Mouse (Mus musculus): ENCODE results near the gene Vps51. TPM values are rescaled to one million over a fixed set of nuclear protein-coding genes. Genes with fewer than 3 reads are reported as not detected.

The Vps51 gene
- polyA plus RNA-seq, 1 experiment, result not detected

DNA sequence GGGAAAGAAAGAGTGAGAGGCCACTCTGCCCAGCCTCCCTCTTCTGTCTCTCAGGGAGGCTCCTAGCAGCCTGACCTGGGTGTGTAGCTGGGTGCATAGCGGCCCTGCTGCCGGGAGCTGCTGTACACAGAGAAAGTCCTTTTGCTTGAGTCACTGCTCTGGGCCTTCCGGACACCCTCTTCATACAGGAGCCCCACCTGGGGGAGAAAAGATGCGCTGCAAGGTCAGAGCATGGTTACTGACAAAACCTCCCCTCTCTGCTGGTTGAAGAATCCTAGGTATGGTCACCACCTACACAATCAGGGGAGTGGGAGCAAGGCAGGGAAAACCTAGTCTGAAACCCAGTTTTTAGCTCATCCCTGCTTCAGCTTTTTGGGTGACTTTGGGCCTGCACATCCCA is 8.1 kb downstream of the Vps51 start:
- Histone ChIP-seq H3K4me1 (ENCODE audit: control insufficient read depth, insufficient read depth, low read length) (peaks cover 19% of the 10 kb centered on the region), H3K27ac (ENCODE audit: insufficient read depth, low read depth, low read length) (no peak overlapping the region), H3K4me3 (ENCODE audit: insufficient read depth, low read depth, low read length) (no peak overlapping the region)
- 88% methylated on average over 4 of the region's 4 CpGs for WGBS
- no peak for TF ChIP-seq POLR2A (IDR thresholded peaks at IDR 0.05; ENCODE audit: insufficient read depth, low read depth, low read length)
- TF ChIP-seq CTCF (IDR thresholded peaks at IDR 0.05; ENCODE audit: insufficient read depth, low read depth, low read length), result no peak

GRCm38 (mm10) chr19:6067724-6068415 is 9.2 kb downstream of the Vps51 start, which contains the start of gene Tm7sf2:
Tm7sf2 (minus strand) TSS chr19:6068373.
- no peak for TF ChIP-seq CTCF (IDR thresholded peaks at IDR 0.05; ENCODE audit: insufficient read depth, low read depth, low read length)
- 0 out of 2 replicates have a peak, but pooled peaks have one; percentile 38 for TF ChIP-seq POLR2A (IDR thresholded peaks at IDR 0.05; ENCODE audit: insufficient read depth, low read depth, low read length)
- peak within 1 kb of the TSS; percentile 59 for H3K4me3 ChIP-seq (ENCODE audit: insufficient read depth, low read depth, low read length)
- H3K4me1 ChIP-seq (ENCODE audit: control insufficient read depth, insufficient read depth, low read length), result peaks cover 23% of the 10 kb centered on the region
- peak within 1 kb of the TSS; percentile 67 for H3K27ac ChIP-seq (ENCODE audit: insufficient read depth, low read depth, low read length)
- 10% methylated on average over 33 of the region's 33 CpGs for WGBS

GRCm38 (mm10) chr19:6067011-6067723 is 9.9 kb downstream of the Vps51 start:
- Histone ChIP-seq H3K4me3 (ENCODE audit: insufficient read depth, low read depth, low read length) (peak overlapping the region; percentile 59), H3K4me1 (ENCODE audit: control insufficient read depth, insufficient read depth, low read length) (peaks cover 26% of the 10 kb centered on the region), H3K27ac (ENCODE audit: insufficient read depth, low read depth, low read length) (peak overlapping the region; percentile 67)
- WGBS, result under 1% methylated on average over 30 of the region's 30 CpGs
- TF ChIP-seq CTCF (IDR thresholded peaks at IDR 0.05; ENCODE audit: insufficient read depth, low read depth, low read length), result peak; percentile 88
- no peak for TF ChIP-seq POLR2A (IDR thresholded peaks at IDR 0.05; ENCODE audit: insufficient read depth, low read depth, low read length)

DNA sequence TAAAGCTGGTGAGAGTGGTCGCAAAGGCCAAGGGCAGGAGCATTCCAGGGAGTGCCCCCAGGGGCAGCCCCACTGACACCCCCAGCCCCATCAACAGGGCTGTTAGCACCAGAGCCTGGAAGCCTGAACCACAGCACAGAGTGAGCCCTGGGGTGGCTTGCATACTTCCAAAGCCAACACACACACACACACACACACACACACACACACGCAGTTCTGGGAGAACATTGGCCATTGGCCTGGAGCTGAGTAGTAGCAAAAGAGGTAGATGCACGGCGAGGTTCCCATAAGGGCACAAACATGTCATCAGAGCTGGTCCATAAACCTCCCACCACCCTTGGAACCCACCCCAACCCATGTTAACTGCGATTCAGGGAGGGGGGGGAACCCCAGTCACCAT is 10.5 kb downstream of the Vps51 start:
- peak overlapping the region; percentile 59 for H3K4me3 ChIP-seq (ENCODE audit: insufficient read depth, low read depth, low read length)
- WGBS, result 27% methylated on average over 5 of the region's 5 CpGs
- no peak overlapping the region for H3K27ac ChIP-seq (ENCODE audit: insufficient read depth, low read depth, low read length)
- TF ChIP-seq CTCF (IDR thresholded peaks at IDR 0.05; ENCODE audit: insufficient read depth, low read depth, low read length) (no peak), POLR2A (IDR thresholded peaks at IDR 0.05; ENCODE audit: insufficient read depth, low read depth, low read length) (no peak)
- peaks cover 32% of the 10 kb centered on the region for H3K4me1 ChIP-seq (ENCODE audit: control insufficient read depth, insufficient read depth, low read length)

DNA sequence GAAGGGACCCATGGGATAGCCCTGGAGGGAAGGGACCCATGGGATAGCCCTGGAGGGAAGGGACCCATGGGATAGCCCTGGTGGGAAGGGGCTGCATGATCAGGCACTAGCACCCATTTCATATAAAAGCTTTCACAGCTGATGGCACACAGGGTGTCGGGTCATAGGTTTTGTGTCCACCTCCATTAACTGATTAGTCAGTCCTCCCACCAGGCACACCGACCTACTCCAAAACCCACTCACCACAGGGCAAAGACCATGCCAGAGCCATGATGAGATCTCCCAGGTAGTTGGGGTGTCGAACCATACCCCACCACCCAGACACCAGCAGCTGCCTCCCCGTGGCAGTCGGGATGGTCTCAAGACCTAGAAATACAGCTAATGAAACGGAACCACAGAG is 13.9 kb downstream of the Vps51 start:
- peaks cover 33% of the 10 kb centered on the region for H3K4me1 ChIP-seq (ENCODE audit: control insufficient read depth, insufficient read depth, low read length)
- no peak overlapping the region for H3K27ac ChIP-seq (ENCODE audit: insufficient read depth, low read depth, low read length)
- H3K4me3 ChIP-seq (ENCODE audit: insufficient read depth, low read depth, low read length), result no peak overlapping the region
- TF ChIP-seq POLR2A (IDR thresholded peaks at IDR 0.05; ENCODE audit: insufficient read depth, low read depth, low read length) (no peak), CTCF (IDR thresholded peaks at IDR 0.05; ENCODE audit: insufficient read depth, low read depth, low read length) (no peak)
- 94% methylated on average over 6 of the region's 6 CpGs for WGBS

DNA sequence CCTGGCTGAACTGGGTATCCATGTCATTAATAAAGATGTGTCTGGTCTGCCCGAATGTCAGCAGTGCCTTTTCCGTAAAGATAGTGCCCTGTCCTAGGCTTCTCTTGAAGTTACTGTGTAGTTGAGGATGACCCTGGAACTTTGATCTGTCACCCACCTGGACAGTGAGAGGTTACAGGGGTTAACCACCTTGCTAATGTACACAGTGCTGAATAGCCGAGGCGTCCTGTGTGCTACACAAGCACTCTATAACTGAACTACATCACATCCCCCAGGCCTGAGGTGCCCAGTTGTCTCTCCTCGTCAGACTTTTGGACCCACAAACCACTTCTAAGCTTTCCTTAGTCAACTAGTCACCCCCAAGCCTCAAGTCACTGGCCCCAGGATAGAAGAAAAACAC is 14.6 kb downstream of the Vps51 start:
- H3K27ac ChIP-seq (ENCODE audit: insufficient read depth, low read depth, low read length), result no peak overlapping the region
- 60% methylated on average over 5 of the region's 5 CpGs for WGBS
- TF ChIP-seq POLR2A (IDR thresholded peaks at IDR 0.05; ENCODE audit: insufficient read depth, low read depth, low read length) (no peak), CTCF (IDR thresholded peaks at IDR 0.05; ENCODE audit: insufficient read depth, low read depth, low read length) (no peak)

DNA sequence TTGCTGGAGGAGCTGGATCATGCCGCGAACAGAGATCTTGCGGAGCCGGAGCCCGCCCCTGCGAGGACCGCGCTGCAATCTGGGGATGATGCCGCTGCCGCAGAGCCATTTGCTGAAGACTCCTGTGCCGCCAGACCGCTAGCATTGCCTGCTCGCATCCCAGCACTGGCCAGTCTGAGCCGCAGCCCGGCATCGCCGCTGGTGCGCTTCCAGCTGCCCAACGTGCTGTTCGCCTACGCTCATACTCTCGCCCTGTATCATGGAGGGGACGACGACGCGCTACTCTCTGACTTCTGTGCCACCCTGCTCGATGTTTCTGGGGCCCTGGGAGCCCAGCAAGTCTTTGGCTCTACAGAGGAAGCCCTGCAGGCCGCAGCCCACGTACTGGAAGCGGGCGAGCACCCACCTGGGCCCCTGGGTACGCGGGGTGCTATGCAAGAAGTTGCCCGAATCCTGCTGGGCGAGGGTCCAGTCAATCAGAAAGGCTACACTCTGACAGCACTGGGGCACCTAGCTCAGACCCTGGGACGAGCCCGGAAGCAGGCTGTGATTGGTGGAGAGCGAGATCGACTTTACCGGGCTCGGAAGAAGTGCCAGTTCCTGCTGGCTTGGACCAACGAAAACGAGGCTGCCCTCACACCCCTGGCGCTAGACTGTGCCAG is 15.3 kb downstream of the Vps51 start:
- H3K27ac ChIP-seq (ENCODE audit: insufficient read depth, low read depth, low read length), result peak overlapping the region; percentile 41
- peaks cover 20% of the 10 kb centered on the region for H3K4me1 ChIP-seq (ENCODE audit: control insufficient read depth, insufficient read depth, low read length)
- under 1% methylated on average over 44 of the region's 44 CpGs for WGBS
- TF ChIP-seq CTCF (IDR thresholded peaks at IDR 0.05; ENCODE audit: insufficient read depth, low read depth, low read length) (no peak), POLR2A (IDR thresholded peaks at IDR 0.05; ENCODE audit: insufficient read depth, low read depth, low read length) (no peak)
- H3K4me3 ChIP-seq (ENCODE audit: insufficient read depth, low read depth, low read length), result peak overlapping the region; percentile 90

More for the DNA sequence above, 14.6 kb downstream of the Vps51 start:
- Histone ChIP-seq H3K4me3 (ENCODE audit: insufficient read depth, low read depth, low read length) (peak overlapping the region; percentile 90), H3K4me1 (ENCODE audit: control insufficient read depth, insufficient read depth, low read length) (peaks cover 27% of the 10 kb centered on the region)

DNA sequence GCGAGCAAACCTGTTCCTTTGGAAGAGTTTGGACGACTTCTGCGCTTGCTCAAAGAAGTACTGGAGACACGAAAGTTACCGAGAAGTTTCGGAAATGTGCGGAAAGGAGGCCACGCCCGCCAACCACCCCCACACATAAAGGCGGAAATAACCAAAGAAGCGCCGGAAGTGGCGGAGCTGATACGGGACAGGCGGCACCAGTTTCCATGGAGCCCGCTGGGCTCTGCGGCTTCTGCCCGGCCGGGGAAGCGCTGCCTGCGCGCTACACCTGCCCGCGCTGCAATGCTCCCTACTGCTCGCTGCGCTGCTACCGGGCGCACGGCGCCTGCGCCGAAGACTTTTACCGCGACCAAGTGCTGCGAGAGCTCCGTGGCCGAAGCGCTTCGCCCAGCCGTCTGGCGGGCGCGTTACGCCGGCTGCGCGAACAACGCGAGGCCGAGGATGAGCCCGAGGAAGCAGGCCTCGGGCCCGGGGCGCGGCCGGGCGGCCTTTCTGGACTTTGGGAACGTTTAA is 16.0 kb downstream of the Vps51 start, which contains the start of gene Znhit2:
Gene Znhit2 (plus strand): TSS at position 172 of the 513 bp plus-strand sequence.
- H3K4me3 ChIP-seq (ENCODE audit: insufficient read depth, low read depth, low read length), result peak within 1 kb of the TSS; percentile 90
- peak; percentile 68 for TF ChIP-seq POLR2A (IDR thresholded peaks at IDR 0.05; ENCODE audit: insufficient read depth, low read depth, low read length)
- no peak for TF ChIP-seq CTCF (IDR thresholded peaks at IDR 0.05; ENCODE audit: insufficient read depth, low read depth, low read length)
- under 1% methylated on average over 58 of the region's 58 CpGs for WGBS
- H3K27ac ChIP-seq (ENCODE audit: insufficient read depth, low read depth, low read length), result peak within 1 kb of the TSS; percentile 41
- peaks cover 15% of the 10 kb centered on the region for H3K4me1 ChIP-seq (ENCODE audit: control insufficient read depth, insufficient read depth, low read length)
